Mouse (Mus musculus): ENCODE results near the gene Col4a5.

DNA sequence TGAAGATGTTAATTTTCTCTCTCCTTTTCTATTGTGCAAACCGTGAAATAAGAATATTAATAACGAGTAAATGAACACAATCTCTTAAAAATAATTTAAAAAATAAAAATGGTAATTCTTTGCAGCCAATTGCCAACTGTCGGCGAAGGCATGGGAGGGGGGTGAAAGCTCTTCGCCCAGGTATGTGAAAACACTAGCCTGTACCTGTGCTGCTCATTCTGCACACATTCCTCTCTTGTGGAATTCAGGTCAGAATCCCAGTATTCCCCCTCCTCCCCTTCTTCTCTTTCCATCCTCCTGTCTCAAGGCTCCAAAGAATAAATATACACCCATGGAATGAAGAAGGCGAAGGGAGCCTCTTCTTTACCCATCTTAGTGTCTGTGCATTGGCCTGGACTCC, 38.4 kb upstream of the Col4a5 start:
- TF ChIP-seq CTCF (IDR thresholded peaks at IDR 0.05; ENCODE audit: low read depth, low read length) (no peak), POLR2A (IDR thresholded peaks at IDR 0.05; ENCODE audit: extremely low read depth, insufficient read depth, low read length) (no peak)

All from liver, adult 2 months (tissue).